Mouse (Mus musculus) heart, postnatal 0 days (tissue): ENCODE measurements at regions not wholly inside any gene's neighbourhood (a gene's known extent, or its start where the extent isn't known, plus 50 kb on each side); places are given as distances from the start of the nearest gene placed in this dataset.

ENCODE experiments used
- CTCF ChIP-seq: IDR thresholded peaks from 2 replicates; pipeline ENCODE4 v1.5.1; 2016; ENCODE audit warnings: antibody characterized with exemption, control low read depth, low read depth
- EP300 ChIP-seq: IDR thresholded peaks from 2 replicates; pipeline ENCODE4 v1.6.1; 2016; ENCODE audit warnings: antibody characterized with exemption, low read depth

DNA sequence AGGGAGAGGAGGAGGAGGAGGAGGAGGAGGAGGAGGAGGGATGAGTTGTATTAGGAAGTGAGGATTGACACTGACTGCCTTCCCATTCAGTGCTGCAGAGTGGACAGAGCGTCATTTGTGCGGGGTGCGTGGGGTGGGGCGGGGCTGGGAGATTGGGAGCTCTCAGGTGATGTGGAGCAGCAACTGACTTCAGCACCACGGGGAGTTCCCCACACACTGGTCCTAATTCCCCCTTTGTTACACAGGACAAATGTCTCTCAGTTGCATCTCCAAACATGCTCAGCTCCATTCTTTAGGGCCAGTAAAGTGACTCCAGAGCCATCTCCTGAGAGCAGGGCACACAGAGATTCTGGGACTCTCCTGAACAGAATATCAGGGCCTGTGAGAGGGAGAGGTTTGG lies 118.5 kb upstream of the Zc3h12a start:
- TF ChIP-seq CTCF (no peak), EP300 (no peak)
